Mouse (Mus musculus): Measurements from ENCODE around the gene Col16a1.

Col16a1 gene

GRCm38 (mm10) chr4:130130641-130131350 lies 83.2 kb downstream of the Col16a1 start:
- DNase-seq (ENCODE audit: low read depth, low spot score) = no peak

GRCm38 (mm10) chr4:130131448-130132105 lies 83.9 kb downstream of the Col16a1 start:
- DNase-seq (ENCODE audit: low read depth, low spot score) = no peak

- no peak for DNase-seq (ENCODE audit: low read depth, low spot score)
These were observed 85.8 kb downstream of the Col16a1 start for GRCm38 (mm10) chr4:130133399-130133798.

GRCm38 (mm10) chr4:130138441-130139213 lies 91.0 kb downstream of the Col16a1 start:
- peak; percentile 23 for DNase-seq (ENCODE audit: low read depth, low spot score)

- no peak for DNase-seq (ENCODE audit: low read depth, low spot score)
These were observed 91.5 kb downstream of the Col16a1 start, which contains the start of gene Hcrtr1 for GRCm38 (mm10) chr4:130139214-130139492. Gene Hcrtr1, minus strand, starts transcription at chr4:130139359.

- DNase-seq (ENCODE audit: low read depth, low spot score) = no peak
These were observed 93.4 kb downstream of the Col16a1 start for GRCm38 (mm10) chr4:130140992-130141402.

GRCm38 (mm10) chr4:130141786-130142185 lies 94.1 kb downstream of the Col16a1 start:
- no peak for DNase-seq (ENCODE audit: low read depth, low spot score)

GRCm38 (mm10) chr4:130148405-130148804 lies 100.8 kb downstream of the Col16a1 start:
- no peak for DNase-seq (ENCODE audit: low read depth, low spot score)
